Mouse (Mus musculus): ENCODE data around the gene Cbwd1.

Gene Cbwd1

GRCm38 (mm10) chr19:24961172-24961962 is at the start of gene Cbwd1:
Cbwd1 (minus strand) TSS chr19:24961610.
- peak; percentile 97 for DNase-seq (ENCODE audit: low read depth, low spot score)

- no peak for DNase-seq (ENCODE audit: low read depth, low spot score)
These were observed 47.1 kb upstream of the Cbwd1 start for GRCm38 (mm10) chr19:25008509-25008908.

DNA sequence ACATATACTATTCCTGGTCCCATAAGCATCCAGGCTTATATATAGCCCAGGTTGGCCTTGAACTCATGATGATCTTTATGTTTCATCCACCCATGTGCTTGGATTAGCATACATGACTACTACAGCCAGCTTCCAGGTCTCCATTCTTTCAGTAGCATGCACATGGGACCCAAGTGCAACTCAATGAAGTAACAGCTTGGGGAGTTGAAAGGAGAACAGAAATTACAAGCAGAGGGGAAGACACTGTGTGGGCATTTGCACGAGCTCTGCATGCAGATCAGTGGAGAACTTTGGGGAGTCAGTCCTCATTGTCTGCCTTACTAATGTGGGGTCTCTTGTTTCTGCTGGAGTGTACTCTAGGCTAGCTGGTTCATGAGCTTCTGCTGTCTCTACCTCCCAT is 45.3 kb upstream of the Cbwd1 start:
- DNase-seq (ENCODE audit: low read depth, low spot score): no peak

DNA sequence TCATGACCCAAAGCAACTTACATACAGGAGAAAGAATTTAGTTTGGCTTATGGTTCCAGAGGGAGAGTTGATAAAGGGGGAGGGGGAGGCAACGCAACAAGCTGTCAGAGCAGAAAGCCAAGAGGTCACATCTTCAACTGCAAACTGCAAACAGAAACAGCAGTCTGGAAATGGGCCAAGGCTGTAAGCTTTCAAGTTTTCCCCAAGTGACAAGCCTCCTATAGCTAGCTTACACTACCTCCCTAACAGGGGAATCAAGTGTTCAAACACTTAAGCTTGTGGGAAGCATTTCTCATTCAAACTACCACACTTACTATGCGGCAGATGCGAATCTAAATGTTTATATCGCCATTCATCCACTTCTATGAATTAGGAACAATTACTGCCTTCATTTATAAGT is 42.4 kb upstream of the Cbwd1 start:
- DNase-seq (ENCODE audit: low read depth, low spot score): no peak

DNA sequence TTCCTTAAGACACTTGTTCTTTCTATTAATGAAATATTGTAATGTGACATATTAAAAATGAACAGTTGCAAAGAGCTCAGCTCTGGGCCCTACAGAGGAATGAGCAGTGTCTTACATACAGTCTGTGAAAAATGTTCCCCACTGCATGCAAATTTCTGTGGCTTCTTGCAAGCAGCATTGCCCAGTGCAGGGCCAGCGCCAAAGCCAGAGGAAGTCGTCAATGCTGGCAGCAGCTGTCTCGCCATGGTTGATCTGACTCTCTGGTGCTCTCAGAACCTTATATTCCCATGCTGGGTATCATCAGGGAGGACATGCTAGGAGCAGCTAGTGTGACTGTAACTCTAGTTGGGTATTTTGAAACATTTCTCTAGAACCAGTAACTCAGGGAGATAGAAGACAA is 41.4 kb upstream of the Cbwd1 start:
- no peak for DNase-seq (ENCODE audit: low read depth, low spot score)

GRCm38 (mm10) chr19:25002032-25002431 is 40.6 kb upstream of the Cbwd1 start:
- no peak for DNase-seq (ENCODE audit: low read depth, low spot score)

- no peak for DNase-seq (ENCODE audit: low read depth, low spot score)
These were observed 38.7 kb upstream of the Cbwd1 start for GRCm38 (mm10) chr19:25000153-25000552.

DNA sequence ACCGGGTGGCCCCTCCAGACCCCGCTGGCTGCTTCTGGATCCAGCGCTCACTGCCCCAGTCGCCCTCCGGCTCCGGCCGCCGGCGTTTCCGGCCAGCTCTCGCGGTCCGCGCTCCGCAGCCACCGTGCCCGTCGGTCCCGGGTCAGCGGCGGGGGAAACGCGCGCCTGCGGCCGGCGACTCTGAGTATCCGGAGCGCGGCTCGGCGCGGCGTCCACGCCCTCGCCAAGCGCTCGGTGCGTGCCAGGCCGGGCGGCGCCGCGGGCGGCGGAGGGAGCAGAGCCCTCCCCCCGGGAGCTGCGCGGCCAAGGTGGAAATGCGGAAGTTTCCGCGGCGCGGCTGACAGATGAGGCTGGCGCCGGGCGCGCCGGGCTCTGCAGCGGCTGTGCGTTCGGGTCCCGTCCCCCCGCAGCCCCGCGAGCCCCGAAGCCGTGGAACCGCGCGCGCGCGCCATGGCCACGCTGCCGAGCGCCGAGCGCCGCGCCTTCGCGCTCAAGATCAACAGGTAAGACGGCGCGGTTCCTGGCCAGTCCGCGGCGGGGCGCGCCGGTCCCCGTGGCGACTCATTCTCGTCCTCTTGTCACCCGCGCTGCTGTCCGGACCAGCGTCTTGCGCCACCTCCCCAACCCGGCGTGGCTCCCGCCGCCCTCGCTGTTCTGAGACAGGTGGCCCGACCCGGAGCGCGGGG is 37.9 kb upstream of the Cbwd1 start, which contains the start of gene Dock8:
Dock8 (plus strand) TSS at position 334 of the 686 bp plus-strand sequence.
- peak; percentile 34 for DNase-seq (ENCODE audit: low read depth, low spot score)

- no peak for DNase-seq (ENCODE audit: low read depth, low spot score)
These were observed 37.2 kb upstream of the Cbwd1 start for GRCm38 (mm10) chr19:24998561-24998960.

DNA sequence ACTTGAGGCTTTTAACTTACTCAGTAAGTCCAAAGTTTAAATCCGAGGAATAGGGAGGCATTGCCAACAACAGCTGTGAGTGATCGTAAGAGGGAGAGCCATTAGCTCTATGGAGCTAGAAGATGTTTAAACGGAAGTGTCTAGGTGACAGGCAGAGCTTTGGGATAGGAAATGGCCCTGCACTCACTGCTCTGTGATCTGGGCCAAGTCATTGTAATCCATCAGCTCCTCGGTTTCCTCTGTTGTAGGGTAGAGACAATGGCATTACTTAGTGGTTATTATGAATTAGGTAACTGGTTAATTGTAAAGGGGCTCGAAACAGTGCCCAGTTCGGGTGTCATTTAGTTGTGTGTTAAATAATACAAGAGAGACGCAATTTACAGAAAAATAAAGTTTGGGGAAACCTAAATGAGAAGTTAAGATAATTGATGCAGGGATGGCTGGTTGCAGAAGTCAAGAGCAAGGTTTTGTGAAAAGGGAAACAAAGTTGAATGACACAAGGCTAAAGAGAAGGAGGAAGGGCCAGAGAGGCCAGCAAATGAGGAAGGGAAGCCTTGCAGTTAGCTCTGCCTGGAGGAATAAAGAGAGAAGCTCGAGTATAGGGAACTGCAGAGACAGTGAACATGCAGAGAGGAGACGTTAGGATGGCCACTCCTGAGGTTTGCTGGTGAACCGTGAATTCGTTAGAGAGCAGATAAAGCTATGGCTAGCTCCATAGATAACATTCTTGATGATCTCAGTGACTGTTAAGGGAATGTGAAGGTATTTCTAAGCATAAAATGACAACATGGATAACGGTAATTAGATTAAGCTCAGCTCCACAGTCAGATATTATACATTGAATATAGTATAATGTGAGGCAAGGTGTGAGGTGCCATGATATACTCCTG is 35.6 kb upstream of the Cbwd1 start:
- DNase-seq (ENCODE audit: low read depth, low spot score): no peak

GRCm38 (mm10) chr19:24994900-24995299 is 33.5 kb upstream of the Cbwd1 start:
- no peak for DNase-seq (ENCODE audit: low read depth, low spot score)

DNA sequence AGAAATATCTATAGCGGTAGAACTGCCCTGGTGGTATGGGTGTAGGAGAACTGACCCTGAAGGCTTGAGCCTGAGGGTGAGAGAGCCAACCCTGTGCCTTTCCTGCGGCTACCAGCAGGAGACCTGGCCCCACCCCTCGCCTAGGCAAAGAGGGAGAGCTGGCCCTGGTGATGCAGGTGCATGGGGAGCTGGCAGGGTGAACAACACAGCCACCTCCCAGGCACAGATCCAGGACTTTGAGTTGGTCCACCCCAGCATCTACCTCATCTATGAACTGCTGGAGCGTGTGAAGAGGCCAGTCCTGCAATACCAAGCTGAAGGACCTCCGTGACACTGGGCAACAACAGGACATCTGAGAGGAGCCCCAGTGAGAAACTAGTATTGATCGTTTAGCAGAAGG is 32.1 kb upstream of the Cbwd1 start:
- DNase-seq (ENCODE audit: low read depth, low spot score): no peak

- no peak for DNase-seq (ENCODE audit: low read depth, low spot score)
These were observed 28.9 kb upstream of the Cbwd1 start for GRCm38 (mm10) chr19:24990138-24990822.

DNA sequence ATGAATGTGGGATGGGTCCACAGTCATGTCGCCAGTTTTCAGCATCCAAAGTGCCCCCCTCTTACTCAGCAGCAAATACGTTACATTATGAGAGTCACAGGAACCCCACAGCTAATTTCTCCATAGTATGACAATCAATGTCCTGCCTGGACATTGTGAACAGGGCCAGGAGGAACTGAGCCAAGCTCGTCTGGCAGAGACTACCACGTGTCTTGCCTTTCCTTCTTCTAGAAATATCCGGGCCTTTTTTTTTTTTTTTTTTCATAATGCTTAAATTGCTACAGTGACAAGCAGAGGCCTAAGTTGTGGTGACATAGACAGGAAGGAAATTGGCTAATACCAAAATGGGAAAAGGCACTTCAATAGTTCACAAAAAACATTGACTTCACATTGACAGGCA is 27.4 kb upstream of the Cbwd1 start:
- DNase-seq (ENCODE audit: low read depth, low spot score): no peak

DNA sequence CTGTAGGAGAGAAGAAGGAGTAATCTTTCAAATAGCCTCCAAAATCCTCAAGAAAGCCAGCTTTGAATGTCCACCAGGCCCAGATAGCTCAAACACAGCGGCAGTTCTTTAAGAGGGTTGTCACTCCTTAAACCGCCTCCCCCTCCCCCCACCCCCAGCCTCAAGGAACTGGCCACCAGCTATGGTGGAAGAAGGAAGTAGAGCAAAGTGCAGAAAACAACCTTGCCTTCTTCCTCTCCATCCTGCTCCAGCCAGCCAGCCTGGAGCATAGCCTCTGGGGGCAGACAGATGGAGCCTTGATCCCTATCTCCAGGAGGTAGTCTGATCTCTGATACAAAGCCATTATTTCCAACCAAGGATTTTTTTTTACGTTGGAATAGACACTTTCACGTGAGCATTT is 25.9 kb upstream of the Cbwd1 start:
- no peak for DNase-seq (ENCODE audit: low read depth, low spot score)

DNA sequence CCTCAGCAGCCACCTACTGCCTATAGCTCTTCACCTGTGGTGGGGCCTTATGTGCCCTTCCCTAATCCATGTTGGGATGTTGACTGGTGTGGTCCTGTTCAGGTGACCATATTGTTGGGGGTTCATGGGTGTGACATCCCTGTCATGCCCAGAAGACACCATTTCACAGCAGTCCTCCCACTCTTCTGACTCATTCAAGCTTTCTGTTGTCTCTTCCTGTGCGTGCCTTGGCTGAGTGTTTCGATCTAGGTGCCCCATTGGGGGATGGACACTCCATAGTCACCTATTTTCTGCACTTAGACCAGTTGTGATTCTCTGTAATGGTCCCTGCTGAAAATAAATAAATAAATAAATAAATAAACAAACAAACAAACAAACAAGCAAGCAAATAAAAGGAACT is 23.6 kb upstream of the Cbwd1 start:
- no peak for DNase-seq (ENCODE audit: low read depth, low spot score)

DNA sequence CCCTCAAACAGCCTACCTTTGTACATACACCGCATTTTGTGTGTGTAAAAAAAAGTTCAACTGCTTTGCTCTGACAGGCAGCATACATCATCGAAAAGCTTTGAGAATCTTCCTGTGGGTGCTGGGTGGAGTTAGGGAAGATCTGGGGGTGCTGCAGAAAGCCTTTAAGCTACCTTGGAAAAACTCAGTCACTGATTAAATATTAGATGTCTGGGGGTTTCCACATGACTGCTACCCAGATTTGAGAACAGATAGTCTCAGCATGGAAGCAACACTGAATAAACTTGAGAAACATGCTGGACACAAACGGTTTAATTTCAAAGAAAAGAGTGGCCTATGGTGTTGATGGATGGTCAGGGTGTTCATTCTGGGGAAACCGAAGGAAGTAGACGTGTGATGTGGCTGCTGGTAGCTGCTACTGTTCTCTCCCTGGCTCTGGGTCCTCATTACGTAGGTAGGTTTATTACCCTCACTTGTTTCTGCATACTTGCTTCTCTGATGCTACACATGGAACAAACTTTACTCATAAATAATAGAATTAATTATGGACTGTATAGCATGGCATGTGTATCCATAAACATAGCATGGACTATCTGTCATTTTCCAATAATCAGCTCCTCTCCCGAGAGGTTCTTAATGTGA is 22.6 kb upstream of the Cbwd1 start:
- DNase-seq (ENCODE audit: low read depth, low spot score): no peak

DNA sequence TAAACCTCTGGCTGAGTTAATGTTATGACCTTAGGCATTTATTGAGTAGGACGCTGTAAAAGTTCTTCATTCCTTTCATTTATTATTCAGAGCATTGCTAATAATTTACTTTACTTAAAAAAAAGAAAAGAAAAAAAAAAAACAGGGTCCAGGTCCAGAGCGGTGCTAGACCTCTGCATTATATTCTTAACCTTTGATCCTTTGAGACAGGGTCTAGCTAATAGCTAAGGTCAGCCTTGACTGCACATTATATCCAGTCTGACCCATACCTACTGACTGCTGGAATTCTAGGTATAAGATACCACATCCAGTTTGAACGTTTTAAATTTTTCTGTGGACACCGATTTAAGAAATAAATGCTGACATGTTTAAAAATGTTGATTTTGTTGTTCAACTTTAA is 21.6 kb upstream of the Cbwd1 start:
- DNase-seq (ENCODE audit: low read depth, low spot score): no peak

- DNase-seq (ENCODE audit: low read depth, low spot score): no peak
These were observed 19.9 kb upstream of the Cbwd1 start for GRCm38 (mm10) chr19:24981294-24981693.

GRCm38 (mm10) chr19:24978852-24979842 is 17.7 kb upstream of the Cbwd1 start:
- no peak for DNase-seq (ENCODE audit: low read depth, low spot score)
